Mouse (Mus musculus) testis, adult 2 months (tissue): Measurements from ENCODE around the gene Gabrr3.

ENCODE experiments used
- CTCF ChIP-seq: fragments of 200-500 bp; IDR thresholded peaks from 2 replicates; pipeline ENCODE4 v1.5.1; 2012; ENCODE audit warnings: low read depth, mild to moderate bottlenecking, inconsistent platforms, low read length, moderate library complexity; ENCODE audit not compliant: control insufficient read depth, insufficient read depth, insufficient replicate concordance
- POLR2A ChIP-seq: fragments of 200-500 bp; IDR thresholded peaks from 2 replicates; pipeline ENCODE4 v1.6.1; 2012; ENCODE audit warnings: low read depth, mild to moderate bottlenecking, inconsistent platforms, low read length, moderate library complexity; ENCODE audit not compliant: control insufficient read depth

DNA sequence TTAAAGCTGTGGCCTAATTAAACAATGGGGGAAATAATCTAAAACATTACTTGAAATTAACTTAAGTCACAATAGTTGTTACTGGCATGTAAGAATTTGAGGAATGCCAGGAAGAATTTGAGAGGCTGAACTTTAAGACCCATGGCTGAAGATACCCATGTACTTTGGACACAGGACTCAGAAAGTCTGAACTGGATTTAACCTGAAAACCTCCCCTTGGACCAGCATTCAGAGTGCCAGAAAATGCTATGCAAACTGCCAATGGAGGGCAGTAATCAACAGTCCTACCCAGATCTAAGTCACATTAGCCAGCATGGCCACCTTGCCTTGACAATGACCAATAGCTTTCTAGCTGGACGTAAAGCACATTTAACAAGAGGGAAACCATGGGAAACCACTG lies 90.8 kb downstream of the Gabrr3 start:
- TF ChIP-seq CTCF (no peak), POLR2A (no peak)
